Mouse (Mus musculus): ENCODE results near the gene Prkd2.

DNA sequence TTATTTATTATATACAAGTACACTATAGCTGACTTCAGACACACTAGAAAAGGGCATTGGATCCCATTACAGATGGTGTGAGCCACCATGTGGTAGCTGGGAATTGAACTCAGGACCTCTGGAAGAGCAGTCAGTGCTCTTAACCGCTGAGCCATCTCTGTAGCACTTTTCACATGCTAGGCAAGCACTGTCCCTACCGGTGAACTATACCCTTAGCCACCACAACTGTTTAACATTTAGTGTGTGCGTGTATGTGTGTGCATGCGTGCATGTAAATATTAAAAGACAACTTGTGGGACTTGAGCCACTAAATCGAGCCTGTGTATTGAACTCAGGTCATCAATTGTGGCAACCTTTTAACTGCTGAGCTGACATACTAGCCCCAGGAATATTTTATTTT, 4.1 kb downstream of the Prkd2 start:
- no peak for TF ChIP-seq POLR2A (IDR thresholded peaks at IDR 0.05; ENCODE audit: borderline replicate concordance, insufficient read depth, low read length)
- no peak for TF ChIP-seq CTCF (IDR thresholded peaks at IDR 0.05; ENCODE audit: borderline replicate concordance, insufficient read depth, low read depth, low read length)

Measured in cerebellum, adult 2 months (tissue).